Mouse (Mus musculus) kidney, embryonic 16.5 days (tissue): ENCODE measurements around the gene Uba5. TPM values are rescaled to one million over a fixed set of nuclear protein-coding genes. Genes with fewer than 3 reads are reported as not detected.

ENCODE experiments used
- ATAC-seq: fragments of 200-750 bp; cut with Nextera tagmentation; 2 replicates; pipeline ENCODE4 v1.8.0; 2017; ENCODE audit warnings: moderate TSS enrichment; ENCODE audit not compliant: low FRiP score, low TSS enrichment
- H3K27ac ChIP-seq: fragments of 300-500 bp; sonication (generic); 2 replicates; pipeline ENCODE4 v1.5.1; 2014; ENCODE audit warnings: low read length
- H3K27me3 ChIP-seq: fragments of 300-500 bp; sonication (generic); 2 replicates; pipeline ENCODE4 v1.6.1; 2014; ENCODE audit warnings: low read length, control low read depth, mixed read lengths; ENCODE audit not compliant: insufficient read depth
- H3K36me3 ChIP-seq: fragments of 300-500 bp; sonication (generic); 2 replicates; pipeline ENCODE4 v1.6.1; 2014; ENCODE audit warnings: low read length, control low read depth, mixed read lengths; ENCODE audit not compliant: insufficient read depth
- H3K4me1 ChIP-seq: fragments of 300-500 bp; sonication (generic); 2 replicates; pipeline ENCODE4 v1.6.1; 2014; ENCODE audit warnings: low read length, control low read depth, mixed read lengths; ENCODE audit not compliant: insufficient read depth
- H3K4me2 ChIP-seq: fragments of 300-500 bp; sonication (generic); replicated peaks from 2 replicates; pipeline ENCODE4 v1.6.1; 2014; ENCODE audit warnings: low read depth, low read length
- H3K4me3 ChIP-seq: fragments of 300-500 bp; sonication (generic); 2 replicates; pipeline ENCODE4 v1.5.1; 2014; ENCODE audit warnings: mild to moderate bottlenecking, low read length
- H3K9ac ChIP-seq: fragments of 300-500 bp; sonication (generic); replicated peaks from 2 replicates; pipeline ENCODE4 v1.6.1; 2014; ENCODE audit warnings: low read length
- H3K9me3 ChIP-seq: fragments of 300-500 bp; sonication (generic); 2 replicates; pipeline ENCODE4 v1.6.1; 2016; ENCODE audit warnings: low read length, control low read depth
- WGBS: fragments of 180-500 bp; shearing (Covaris S2); extraction: QIAGEN DNeasy Blood & Tissue Kit; methylation state at CpG from one replicate; pipeline ENCODE4 v1.1.7; 2014; 5-methylcytosine and 5-hydroxymethylcytosine counted together
- polyA plus RNA-seq: library from polyadenylated mRNA; unstranded; fragments of >200 nt; fragmentation: Nextera tagmentation; extraction: Ambion mirVana; gene quantifications from 2 replicates; pipeline ENCODE4 v1.2.1, GENCODE M21; 2015

Gene Uba5
- polyA plus RNA-seq: 46.2 and 48.9 TPM in 2 replicates

GRCm38 (mm10) chr9:104062430-104063243, at the start of gene Uba5:
Uba5 (minus strand) TSS chr9:104063134.
- peak within 1 kb of the TSS; percentile 77 for H3K27ac ChIP-seq
- H3K4me2 ChIP-seq: peak within 1 kb of the TSS; percentile 97
- peak within 1 kb of the TSS; percentile 86 for H3K9ac ChIP-seq
- WGBS: under 1% methylated on average over 59 of the region's 59 CpGs
- peaks cover 20% of the 10 kb centered on the region; the same call in 1 of the 2 replicates for H3K36me3 ChIP-seq
- H3K4me1 ChIP-seq: peaks cover 16% of the 10 kb centered on the region
- H3K9me3 ChIP-seq: no peaks in the 10 kb centered on the region
- peak within 1 kb of the TSS; percentile 69 for H3K4me3 ChIP-seq
- peak; percentile 86 for ATAC-seq
- no peaks in the 10 kb centered on the region for H3K27me3 ChIP-seq

- Histone ChIP-seq H3K27me3 (no peaks in the 10 kb centered on the region), H3K9me3 (peaks cover 5% of the 10 kb centered on the region; the same call in 1 of the 2 replicates), H3K27ac (no peak overlapping the region), H3K4me2 (no peak overlapping the region), H3K4me1 (no peaks in the 10 kb centered on the region), H3K4me3 (no peak overlapping the region), H3K9ac (no peak overlapping the region), H3K36me3 (no peaks in the 10 kb centered on the region)
- no peak for ATAC-seq
- 94% methylated on average over 5 of the region's 5 CpGs for WGBS
These were observed 46.2 kb upstream of the Uba5 start for GRCm38 (mm10) chr9:104109151-104109550.

DNA sequence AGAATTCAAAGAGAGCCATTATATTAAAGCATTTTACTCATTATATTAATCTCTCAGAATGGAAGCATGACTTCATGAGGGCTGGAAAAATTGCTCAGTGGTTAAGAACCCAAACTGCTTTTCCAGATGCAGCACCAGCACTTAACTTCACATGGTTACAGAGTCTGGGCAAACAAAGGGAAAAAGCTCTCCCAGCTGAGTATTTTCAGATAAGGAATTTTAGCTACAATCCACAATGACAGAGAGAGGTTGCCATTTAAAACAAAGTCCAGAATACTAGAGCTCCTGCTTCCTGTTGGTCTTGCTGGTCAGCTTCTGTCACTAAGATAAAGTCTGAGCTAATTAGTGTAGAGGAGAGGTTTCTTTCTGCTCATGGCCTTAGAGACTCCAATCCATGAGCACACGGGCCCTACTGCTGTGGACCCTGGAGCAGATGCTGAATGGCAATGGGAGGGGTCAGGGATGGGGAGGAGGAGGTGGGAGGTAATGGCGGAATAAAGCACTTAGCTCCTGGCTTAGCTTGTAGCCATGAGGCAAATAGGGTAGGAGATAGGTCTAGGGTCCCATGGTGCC, 45.7 kb upstream of the Uba5 start:
- Histone ChIP-seq H3K4me2 (no peak overlapping the region), H3K9ac (no peak overlapping the region), H3K9me3 (peaks cover 5% of the 10 kb centered on the region; the same call in 1 of the 2 replicates), H3K4me3 (no peak overlapping the region), H3K36me3 (no peaks in the 10 kb centered on the region), H3K27me3 (no peaks in the 10 kb centered on the region), H3K27ac (no peak overlapping the region), H3K4me1 (no peaks in the 10 kb centered on the region)
- 57% methylated on average over 2 of the region's 2 CpGs for WGBS
- no peak for ATAC-seq

- Histone ChIP-seq H3K4me3 (no peak overlapping the region), H3K9ac (no peak overlapping the region), H3K4me2 (no peak overlapping the region), H3K36me3 (no peaks in the 10 kb centered on the region), H3K27me3 (no peaks in the 10 kb centered on the region), H3K27ac (no peak overlapping the region), H3K4me1 (no peaks in the 10 kb centered on the region), H3K9me3 (peaks cover 5% of the 10 kb centered on the region; the same call in 1 of the 2 replicates)
- ATAC-seq: peak; percentile 78
- WGBS: 62% methylated on average over 6 of the region's 6 CpGs
These were observed 44.5 kb upstream of the Uba5 start for GRCm38 (mm10) chr9:104107482-104107881.

- no peak overlapping the region for H3K9ac ChIP-seq
- no peak overlapping the region for H3K27ac ChIP-seq
- no peak for ATAC-seq
- no peak overlapping the region for H3K4me3 ChIP-seq
- H3K27me3 ChIP-seq: no peaks in the 10 kb centered on the region
- H3K4me2 ChIP-seq: no peak overlapping the region
- peaks cover 5% of the 10 kb centered on the region; the same call in 1 of the 2 replicates for H3K9me3 ChIP-seq
- peaks cover 4% of the 10 kb centered on the region; the same call in 1 of the 2 replicates for H3K4me1 ChIP-seq
- WGBS: 68% methylated on average over 9 of the region's 9 CpGs
- no peaks in the 10 kb centered on the region for H3K36me3 ChIP-seq
These were observed 44.0 kb upstream of the Uba5 start for GRCm38 (mm10) chr9:104106930-104107329.

DNA sequence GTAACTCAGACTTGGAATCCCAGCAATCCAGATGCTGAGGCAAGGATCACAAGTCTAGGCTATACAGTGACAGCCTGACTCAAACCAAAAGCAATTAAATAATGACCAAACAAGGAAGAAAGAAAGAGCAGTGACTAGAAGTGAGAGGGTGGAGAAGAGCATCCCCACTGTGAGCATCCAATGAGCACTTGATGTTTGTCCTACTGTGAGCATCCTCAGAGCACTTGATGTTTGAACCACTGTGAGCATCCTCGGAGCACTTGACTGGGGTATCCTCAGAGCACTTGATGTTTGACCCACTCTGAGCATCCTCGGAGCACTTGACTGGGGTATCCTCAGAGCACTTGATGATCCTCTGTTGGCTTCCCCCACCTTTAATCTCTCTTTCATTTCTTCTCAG, 42.1 kb upstream of the Uba5 start:
- Histone ChIP-seq H3K4me1 (peaks cover 16% of the 10 kb centered on the region), H3K4me2 (no peak overlapping the region), H3K9me3 (no peaks in the 10 kb centered on the region), H3K27ac (no peak overlapping the region), H3K9ac (no peak overlapping the region), H3K4me3 (no peak overlapping the region), H3K36me3 (no peaks in the 10 kb centered on the region), H3K27me3 (no peaks in the 10 kb centered on the region)
- WGBS: 94% methylated on average over 2 of the region's 2 CpGs
- no peak for ATAC-seq

DNA sequence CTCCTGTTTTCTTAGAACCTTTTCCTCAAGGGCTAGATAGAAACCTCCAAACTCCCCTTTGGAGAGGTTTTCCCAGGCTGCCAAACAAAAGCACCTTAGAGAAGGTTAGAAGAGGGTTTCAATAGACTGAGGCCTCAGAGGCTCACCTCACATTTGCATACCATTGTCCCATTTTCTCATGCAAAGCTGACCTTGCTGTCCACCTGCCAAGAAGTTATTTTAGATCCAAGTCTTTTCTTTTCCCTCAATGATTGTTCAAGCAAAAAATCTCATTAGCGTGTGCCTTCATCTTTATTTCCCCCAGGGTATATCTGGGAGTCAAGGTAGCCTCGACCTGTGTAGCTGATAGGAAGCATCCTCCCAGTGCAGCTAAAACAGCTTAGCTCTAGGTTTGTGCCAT, 40.0 kb upstream of the Uba5 start:
- H3K4me3 ChIP-seq: no peak overlapping the region
- 48% methylated on average over 2 of the region's 2 CpGs for WGBS
- H3K4me2 ChIP-seq: no peak overlapping the region
- H3K9ac ChIP-seq: no peak overlapping the region
- no peaks in the 10 kb centered on the region for H3K36me3 ChIP-seq
- H3K9me3 ChIP-seq: no peaks in the 10 kb centered on the region
- no peak for ATAC-seq
- H3K27me3 ChIP-seq: no peaks in the 10 kb centered on the region
- peaks cover 16% of the 10 kb centered on the region for H3K4me1 ChIP-seq
- H3K27ac ChIP-seq: no peak overlapping the region

- Histone ChIP-seq H3K27me3 (no peaks in the 10 kb centered on the region), H3K4me1 (peaks cover 16% of the 10 kb centered on the region), H3K9me3 (no peaks in the 10 kb centered on the region), H3K4me3 (no peak overlapping the region), H3K9ac (no peak overlapping the region), H3K36me3 (no peaks in the 10 kb centered on the region), H3K27ac (no peak overlapping the region), H3K4me2 (no peak overlapping the region)
- ATAC-seq: peak; percentile 36; the same call in 1 of the 2 replicates
- 38% methylated on average over 6 of the region's 6 CpGs for WGBS
These were observed 39.4 kb upstream of the Uba5 start for GRCm38 (mm10) chr9:104102301-104102700.

DNA sequence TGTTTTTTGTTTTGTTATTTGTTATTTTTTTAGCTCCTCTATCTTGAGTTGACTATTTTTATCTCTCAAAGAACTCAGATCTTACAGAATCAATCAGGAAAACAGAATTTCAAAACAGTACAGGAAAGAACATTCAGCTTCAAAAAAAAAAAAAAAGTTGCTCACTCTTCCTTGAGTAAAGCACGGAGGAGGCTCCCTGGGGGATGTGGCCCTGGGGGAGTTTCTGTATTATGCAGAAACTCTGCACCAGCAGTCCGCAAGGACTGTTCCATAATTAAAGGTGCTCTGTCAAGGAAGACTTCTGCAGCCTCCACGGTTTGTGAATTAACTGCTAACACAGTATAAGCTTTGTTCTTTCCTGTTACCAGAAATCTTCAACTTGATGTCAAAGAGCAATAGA, 38.5 kb upstream of the Uba5 start:
- Histone ChIP-seq H3K9me3 (no peaks in the 10 kb centered on the region), H3K9ac (no peak overlapping the region), H3K4me1 (peaks cover 16% of the 10 kb centered on the region), H3K36me3 (no peaks in the 10 kb centered on the region), H3K4me3 (no peak overlapping the region), H3K27ac (no peak overlapping the region), H3K4me2 (no peak overlapping the region; the same call in 1 of the 2 replicates), H3K27me3 (no peaks in the 10 kb centered on the region)
- peak; percentile 52; the same call in 1 of the 2 replicates for ATAC-seq
- 14% methylated on average over 3 of the region's 3 CpGs for WGBS

GRCm38 (mm10) chr9:104100822-104101221, 37.9 kb upstream of the Uba5 start:
- Histone ChIP-seq H3K9me3 (no peaks in the 10 kb centered on the region), H3K4me1 (peaks cover 16% of the 10 kb centered on the region), H3K4me3 (no peak overlapping the region), H3K36me3 (no peaks in the 10 kb centered on the region), H3K27me3 (no peaks in the 10 kb centered on the region), H3K9ac (no peak overlapping the region), H3K27ac (no peak overlapping the region), H3K4me2 (no peak overlapping the region)
- ATAC-seq: peak; percentile 75; the same call in 1 of the 2 replicates
- WGBS: 47% methylated on average over 7 of the region's 7 CpGs
